Mouse (Mus musculus): ENCODE results near the gene Cept1.
"Not testable (repeated sequence)": the region's sequence is repeated elsewhere in the genome, so short reads cannot be mapped to it uniquely, and the experiment has no call there.

Cept1 gene

DNA sequence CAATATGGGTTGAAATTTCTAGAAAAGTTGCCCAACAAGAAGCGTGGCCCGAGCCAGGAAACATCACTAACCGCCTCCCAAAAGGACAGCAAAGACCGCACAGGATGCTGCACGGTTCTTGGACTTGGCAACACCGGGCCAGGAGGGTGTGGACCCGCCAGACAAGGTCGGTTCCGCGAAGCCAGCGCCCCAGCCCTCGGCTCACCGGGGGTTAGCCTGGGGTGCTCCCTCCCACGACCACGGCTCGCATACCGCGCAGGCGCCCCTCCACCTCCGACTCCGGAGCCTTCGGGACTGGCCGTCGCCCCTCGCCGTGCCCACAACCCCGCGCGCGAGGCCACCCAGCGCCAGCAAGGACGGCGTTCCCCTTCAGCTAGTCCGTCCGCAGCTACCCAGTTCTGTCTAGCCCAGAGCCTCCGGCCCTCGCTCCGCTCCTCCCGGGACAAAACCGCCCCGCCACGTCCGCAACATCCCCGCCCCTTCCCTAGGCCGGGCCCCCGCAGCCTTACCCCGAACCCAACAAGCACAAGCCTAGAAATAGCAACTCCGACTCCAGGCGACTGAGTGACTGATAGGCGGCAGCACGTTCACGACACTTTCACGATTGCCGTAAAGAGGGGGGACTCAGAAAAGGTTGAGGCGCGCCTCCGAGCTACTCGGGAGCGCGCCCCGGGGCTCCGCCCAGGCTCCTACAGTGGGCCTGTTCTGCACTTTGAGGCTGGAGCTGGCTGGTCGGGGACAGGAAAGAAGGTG, at the start of gene Cept1, which contains the start of gene Dram2:
TSS of gene Cept1 (minus strand) at position 632 of the 753 bp plus-strand sequence.
TSS of gene Dram2 (plus strand) at position 628 of the 753 bp plus-strand sequence.
- POLR2A ChIA-PET, result interaction anchor here (0.6 to 3.9 kb wide), 55 partner anchors 8 to 843 kb away, joined by 3 to 43 read pairs (median 4); partner anchors contain the start of genes Lrif1 (in 3 of the 4), Wdr77 (in 3 of the 4), Atp5f1 (in 1 of the 4) and Inka2 (in 1 of the 4)
- CTCF ChIA-PET, result no interaction called here

DNA sequence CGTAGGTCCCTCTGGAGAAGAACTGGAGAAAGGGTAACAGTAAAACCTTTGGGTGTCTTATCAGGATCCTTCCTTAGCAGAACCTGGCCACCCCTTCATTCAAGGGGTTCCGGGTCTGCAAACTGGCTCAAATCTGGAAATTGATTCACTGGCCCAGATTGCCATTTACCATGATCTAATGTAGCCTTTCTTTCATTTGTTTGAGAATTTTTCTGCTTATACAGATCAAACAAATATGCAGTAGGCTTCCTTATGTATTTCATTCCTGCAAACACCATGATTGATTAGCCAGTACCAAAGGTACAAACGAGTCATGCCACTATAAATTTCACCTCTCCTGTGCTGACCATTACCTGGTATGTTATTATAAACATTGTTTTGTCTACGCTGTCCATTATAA, 46.0 kb upstream of the Cept1 start:
- POLR2A ChIA-PET, CTCF ChIA-PET: not testable (repeated sequence)

DNA sequence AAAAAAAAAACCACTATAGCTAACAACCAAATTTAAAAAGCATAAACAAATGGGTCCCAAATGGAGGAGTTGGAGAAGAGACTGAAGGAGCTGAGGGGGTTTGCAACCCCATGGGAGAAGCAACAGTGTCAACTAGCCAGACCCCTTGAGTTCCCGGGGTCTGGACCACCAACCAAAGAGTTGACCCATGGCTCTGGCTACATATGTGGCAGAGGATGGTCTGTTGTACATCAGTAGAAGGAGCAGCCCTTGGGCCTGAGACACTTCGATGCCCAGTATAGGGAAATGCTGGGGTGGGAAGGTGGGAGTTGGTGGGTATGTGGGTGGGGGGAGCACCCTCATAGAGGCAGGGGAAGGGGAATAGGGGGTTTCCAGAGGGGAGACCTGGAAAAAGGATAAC, 31.7 kb upstream of the Cept1 start:
- CTCF ChIA-PET, result no interaction called here
- POLR2A ChIA-PET, result no interaction called here

DNA sequence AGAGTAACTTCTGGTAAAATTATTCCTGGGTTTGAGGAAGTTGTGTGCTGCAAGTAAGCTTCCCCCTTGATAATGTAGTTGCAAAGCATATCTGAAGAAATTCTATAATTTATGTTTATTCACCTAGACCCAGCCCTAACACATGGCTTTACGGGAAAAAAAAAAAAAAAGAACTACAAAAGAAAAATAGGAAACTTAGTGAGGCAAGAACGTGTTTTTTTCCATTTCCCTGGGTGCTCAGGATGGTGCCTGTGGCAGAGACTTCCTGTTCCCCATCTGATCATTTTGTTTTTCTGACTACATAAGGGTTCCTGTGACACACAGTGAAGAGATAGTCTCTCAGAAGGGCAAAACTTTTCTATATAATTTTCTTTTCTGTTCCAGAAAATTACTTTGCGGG, 25.6 kb upstream of the Cept1 start:
- ChIA-PET CTCF (interaction anchor here in 1 of 4 experiments (0.6 kb wide), 1 partner anchor 311 kb away, joined by 5 read pairs; no protein-coding TSS in a partner anchor), POLR2A (no interaction called here)

DNA sequence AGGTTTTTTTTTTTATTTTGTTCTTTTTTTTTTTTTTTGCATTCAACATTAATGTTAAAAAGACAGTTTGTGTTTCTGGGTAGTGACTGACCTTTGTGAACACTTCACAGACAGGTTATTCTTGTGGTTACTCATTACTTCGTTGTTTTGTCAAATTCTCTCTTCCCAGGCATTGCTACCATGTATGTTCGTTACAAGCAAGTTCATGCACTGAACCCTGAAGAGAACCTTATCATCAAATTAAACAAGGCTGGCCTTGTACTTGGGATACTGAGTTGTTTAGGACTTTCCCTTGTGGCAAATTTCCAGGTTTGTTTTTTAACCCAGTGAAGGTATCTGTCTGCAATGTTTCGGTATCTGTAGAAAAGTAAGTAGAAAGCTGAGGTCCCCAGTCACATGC, 18.3 kb upstream of the Cept1 start:
- CTCF ChIA-PET, result no interaction called here
- POLR2A ChIA-PET, result interaction anchor here in 1 of 4 experiments (0.6 kb wide), 2 partner anchors 1474 to 1550 kb away, joined by 3 read pairs; no protein-coding TSS in a partner anchor

DNA sequence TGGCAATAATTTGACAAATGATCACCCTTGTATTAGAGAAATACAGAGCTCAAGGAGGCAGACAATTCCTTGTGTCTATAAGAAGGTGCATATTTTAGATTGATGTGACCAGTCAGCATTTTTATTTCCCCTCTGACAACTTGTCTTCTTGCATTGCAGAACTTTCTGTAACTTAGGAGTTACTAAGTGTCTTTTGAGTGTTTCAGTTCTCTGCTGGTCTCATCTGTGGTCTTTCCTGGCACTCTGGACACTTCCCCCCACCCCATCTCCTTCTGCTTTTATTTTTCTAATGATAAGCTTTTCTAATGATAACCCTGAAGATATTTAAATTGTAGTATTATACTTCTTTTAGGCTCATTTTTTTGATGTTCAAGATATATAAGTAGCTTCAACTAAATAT, 10.7 kb upstream of the Cept1 start:
- POLR2A ChIA-PET, result interaction anchor here in 2 of 4 experiments (3.8 to 4.4 kb wide), 2 partner anchors 10 to 11 kb away, joined by 19 to 21 read pairs; partner anchors contain the start of genes Cept1 (in 2 of the 2) and Dram2 (in 2 of the 2)
- CTCF ChIA-PET, result no interaction called here

DNA sequence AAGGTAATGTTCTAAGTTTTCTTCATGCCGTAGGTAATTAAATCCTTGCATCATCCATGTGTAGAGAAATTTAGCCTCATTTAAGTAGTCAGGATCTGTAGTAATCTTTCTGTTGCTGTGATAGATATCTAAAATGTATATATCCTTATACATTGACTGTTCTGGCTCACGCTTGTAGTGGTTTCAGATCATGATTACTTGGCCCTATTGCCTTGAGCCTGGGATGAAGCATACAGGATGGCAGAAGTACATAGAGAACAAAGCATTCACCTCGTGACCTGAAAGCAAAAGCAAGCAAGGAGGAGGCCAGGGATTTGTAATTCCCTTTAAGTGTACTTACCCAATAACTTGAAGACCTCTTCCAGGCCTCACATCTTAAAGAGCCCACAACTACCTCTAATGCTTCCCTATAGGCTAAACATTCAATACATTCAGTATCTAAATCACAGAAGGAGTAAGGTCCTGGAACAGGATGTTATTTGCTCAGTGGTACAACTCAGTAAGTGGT, 8.2 kb upstream of the Cept1 start:
- CTCF ChIA-PET, result no interaction called here
- POLR2A ChIA-PET, result no interaction called here

DNA sequence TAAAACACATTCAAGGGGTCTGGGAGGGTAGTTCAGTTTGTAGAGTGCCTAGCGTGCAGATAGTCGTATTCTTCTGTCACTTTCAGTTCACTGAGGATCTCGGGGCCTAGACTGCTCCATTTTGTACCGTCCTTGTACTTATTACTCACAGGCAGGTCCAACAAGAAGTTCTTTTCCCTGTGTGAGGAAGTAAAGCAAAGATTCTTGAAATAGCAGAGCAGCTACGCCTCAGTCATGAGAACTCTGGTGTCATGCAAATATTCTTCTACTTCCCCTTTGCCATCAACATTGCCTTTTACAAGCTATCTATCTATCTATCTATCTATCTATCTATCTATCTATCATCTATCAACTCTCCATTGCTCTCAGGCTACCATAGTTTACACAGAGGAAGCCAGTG, 5.8 kb upstream of the Cept1 start:
- ChIA-PET POLR2A (interaction anchor here in 2 of 4 experiments (1.0 to 1.2 kb wide), 2 partner anchors 13 to 168 kb away, joined by 3 to 4 read pairs; no protein-coding TSS in a partner anchor), CTCF (no interaction called here)

DNA sequence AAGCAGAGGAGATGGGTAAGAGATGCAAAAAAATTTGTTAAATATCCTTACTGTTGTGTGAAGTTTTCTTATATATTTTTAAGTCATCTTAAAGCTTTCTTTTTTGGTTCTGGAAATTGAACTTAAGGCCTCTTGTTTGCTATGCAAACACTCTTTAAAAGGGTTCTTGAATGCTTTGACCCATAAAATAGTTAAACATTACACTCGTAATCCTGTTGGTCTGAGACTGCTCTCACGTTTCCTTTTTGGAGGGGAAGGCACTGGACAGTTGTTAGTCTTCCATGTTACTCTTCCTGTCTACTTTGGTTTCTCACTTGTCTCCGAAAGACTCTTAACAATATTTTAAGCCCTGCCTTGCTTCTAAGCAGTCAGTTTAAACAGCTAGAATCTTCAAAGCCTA, 1.4 kb upstream of the Cept1 start:
- ChIA-PET CTCF (no interaction called here), POLR2A (interaction anchor here in 2 of 4 experiments (0.9 to 3.9 kb wide), 15 partner anchors 9 to 784 kb away, joined by 3 to 43 read pairs (median 12); partner anchors contain the start of genes Lrif1 (in 1 of the 2) and Rbm15 (in 1 of the 2))

DNA sequence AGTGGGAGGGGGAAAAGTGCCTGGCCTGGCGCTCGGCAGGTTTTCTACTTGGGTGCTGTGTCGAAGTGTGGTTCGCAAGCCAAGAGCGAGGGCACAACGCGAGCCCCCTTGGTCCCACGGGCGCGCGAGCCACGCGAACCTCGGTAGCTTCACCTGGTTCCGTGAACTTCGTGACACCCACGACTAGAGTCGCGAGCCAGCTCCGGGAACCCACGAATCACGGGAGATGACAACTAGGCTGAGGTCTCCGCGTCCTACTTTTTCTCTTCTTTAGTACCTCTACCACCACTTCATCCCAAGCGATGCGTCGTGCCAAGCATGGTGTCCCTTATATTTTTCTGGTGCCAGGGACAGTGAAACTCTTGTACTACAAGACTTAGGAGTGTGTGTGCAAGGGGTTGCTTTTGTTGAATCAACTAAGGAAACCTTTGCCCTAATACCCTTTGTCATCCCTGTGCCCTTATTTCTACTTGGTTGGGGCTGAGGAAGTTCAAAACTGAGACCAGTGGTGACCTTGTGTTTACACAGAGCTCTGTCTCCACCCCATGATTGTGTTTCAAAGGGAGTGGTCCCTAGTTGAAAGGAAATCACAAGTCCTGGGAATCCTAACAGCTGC, 430 bp upstream of the Cept1 start:
- POLR2A ChIA-PET, result interaction anchor here (0.5 to 3.9 kb wide), 63 partner anchors 9 to 1736 kb away, joined by 3 to 43 read pairs (median 4); partner anchors contain the start of genes Lrif1 (in 3 of the 4), Wdr77 (in 3 of the 4), Atp5f1 (in 1 of the 4) and Inka2 (in 1 of the 4)
- CTCF ChIA-PET, result no interaction called here

DNA sequence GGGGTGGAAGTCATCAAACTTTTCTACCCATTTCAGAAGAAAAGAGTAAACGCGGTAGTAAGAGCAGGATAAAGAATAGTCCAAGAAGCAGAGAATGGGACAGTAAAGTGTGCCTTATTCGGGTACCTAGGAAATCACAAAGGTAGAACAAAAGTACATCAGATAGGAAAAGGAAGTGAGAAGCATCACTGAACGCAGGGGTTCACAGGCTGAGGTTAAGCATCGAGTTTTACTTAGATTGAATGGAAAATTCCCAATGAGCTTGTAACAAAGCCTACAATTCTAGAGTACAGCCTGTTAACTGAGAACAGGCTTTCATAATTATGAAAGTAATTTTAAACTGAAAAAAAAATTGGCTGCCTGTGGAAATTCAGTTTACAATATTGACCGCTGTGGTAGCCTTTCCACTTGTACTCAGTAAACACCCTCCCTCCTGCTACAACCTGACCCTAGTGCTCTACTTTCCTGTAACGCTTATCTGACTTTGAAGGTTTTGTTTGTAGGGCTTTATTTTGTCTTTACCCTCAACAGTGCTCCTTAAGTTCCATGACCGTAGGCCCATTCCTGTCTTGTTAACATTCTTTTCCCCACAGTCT, 2.8 kb downstream of the Cept1 start:
- POLR2A ChIA-PET, result interaction anchor here in 1 of 4 experiments (1.2 kb wide), 1 partner anchor 9 kb away, joined by 3 read pairs; no protein-coding TSS in a partner anchor
- CTCF ChIA-PET, result no interaction called here

DNA sequence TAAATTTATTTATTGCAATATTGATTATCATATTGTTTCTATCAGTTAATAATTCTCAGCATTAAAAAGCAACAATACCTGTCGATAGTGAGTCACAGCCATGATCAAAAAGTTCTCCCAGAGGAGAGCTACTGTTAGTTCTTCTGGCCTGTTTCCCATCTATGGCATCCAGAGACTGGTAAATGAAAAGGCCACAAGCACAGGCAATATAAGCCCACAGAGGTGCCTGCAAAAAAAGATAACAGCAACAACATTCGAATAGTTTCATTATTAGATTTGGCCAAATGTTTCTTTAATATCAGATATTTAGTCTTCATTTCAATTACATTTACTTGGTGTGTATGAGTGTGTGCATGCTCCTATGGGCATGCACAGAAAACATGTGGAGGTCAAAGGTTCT, 14.3 kb downstream of the Cept1 start:
- ChIA-PET CTCF (no interaction called here), POLR2A (interaction anchor here in 1 of 4 experiments (1.6 kb wide), 1 partner anchor 14 kb away, joined by 7 read pairs; the partner anchor contains the start of genes Cept1 and Dram2)

DNA sequence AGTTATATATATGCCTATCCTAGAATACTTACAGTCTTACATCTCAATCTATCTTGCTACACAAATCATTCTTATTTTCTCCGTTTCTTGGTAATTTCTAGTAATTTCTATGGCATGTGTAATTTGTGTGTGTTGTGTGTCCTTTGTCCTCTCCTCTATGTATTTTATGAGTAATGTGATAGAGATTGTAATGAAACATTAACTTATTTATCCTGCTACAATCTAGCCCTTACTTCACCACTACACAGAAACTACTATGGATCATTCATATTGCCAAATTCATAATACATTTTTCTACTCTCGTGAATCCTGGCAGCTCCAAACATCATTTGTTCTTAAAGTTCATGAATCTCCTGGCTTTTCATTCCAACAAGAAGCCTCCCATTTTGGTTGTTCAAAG, 19.6 kb downstream of the Cept1 start:
- POLR2A ChIA-PET, result interaction anchor here in 1 of 4 experiments (3.4 kb wide), 1 partner anchor 20 kb away, joined by 16 read pairs; the partner anchor contains the start of genes Cept1 and Dram2
- CTCF ChIA-PET, result no interaction called here

DNA sequence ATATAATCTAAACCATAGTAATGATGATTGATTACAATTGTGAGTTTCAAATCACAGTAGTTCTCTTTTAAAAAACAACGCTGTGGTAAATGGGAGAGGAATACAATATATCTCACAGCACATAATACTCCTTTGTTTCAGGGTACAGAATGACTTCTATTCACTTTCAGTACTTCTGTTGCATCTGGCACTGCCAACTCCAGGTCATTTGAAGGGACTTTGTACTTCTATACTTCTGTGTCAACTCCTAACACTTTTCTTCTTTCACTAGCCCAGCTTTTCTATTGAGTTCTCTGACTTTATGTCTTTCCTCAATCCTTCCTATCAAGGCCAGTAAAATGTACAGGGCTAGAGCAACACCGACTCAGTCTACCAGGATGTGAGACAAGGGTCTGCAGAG, 21.2 kb downstream of the Cept1 start:
- ChIA-PET POLR2A (interaction anchor here in 2 of 4 experiments (0.6 to 3.4 kb wide), 3 partner anchors 10 to 34 kb away, joined by 3 to 16 read pairs (median 5); partner anchors contain the start of genes Cept1 (in 1 of the 2) and Dram2 (in 1 of the 2)), CTCF (no interaction called here)

DNA sequence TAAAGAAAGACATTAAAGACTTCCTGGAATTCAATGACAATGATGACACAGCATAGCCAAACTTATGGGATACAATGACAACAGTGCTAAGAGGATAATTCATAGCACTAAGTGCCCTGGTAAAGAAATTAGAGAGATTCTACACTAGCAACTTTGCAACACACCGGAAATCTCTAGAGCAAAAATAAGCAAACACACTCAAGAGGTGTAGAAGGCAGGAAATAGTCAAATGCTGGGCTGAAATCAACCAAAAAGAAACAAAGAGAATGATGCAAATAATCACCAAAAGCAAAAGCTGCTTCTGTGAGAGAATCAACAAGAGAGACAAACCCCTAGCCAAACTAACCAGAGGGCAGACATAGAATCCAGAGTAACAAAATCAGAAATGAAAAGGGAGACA, 24.9 kb downstream of the Cept1 start:
- CTCF ChIA-PET, result no interaction called here
- POLR2A ChIA-PET, result no interaction called here

DNA sequence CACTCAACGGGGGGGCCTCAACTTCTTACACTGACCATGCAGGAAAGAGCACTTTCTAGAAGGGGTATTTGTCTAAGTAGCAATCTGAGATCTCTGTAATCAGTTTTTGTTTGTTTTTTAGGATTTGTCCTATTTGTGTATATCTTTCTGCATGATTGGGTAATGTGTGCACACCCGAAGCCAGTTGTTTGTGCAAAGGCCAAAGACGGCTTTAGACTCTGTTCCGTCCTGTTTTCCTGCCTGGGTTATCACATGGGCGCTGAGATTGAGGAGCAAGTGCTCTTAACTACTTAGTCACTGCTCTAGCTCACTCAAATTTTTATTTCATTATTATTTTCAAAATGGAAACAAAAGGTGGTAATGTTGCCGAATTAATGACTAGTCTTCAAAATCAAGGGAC, 32.6 kb downstream of the Cept1 start:
- POLR2A ChIA-PET, result no interaction called here
- CTCF ChIA-PET, result no interaction called here

DNA sequence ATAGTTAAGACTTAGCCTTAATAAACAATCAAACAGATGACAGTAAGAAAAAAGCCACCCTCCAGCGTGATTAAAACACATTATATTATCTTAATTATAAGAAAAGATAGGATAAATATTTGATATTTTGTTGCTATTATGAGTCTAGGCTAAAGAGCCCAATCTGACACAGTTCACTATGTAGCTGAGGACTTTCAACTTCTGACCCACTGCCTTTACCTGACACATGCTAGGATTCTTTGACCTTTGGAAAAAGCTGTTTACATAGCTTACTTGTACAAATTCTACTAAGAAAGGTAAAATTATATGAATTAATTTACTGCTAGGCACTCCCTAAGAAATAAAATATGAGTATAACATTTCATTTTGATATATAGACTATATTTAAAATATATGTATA, 36.9 kb downstream of the Cept1 start:
- CTCF ChIA-PET, result no interaction called here
- POLR2A ChIA-PET, result interaction anchor here in 3 of 4 experiments (0.6 to 1.0 kb wide), 3 partner anchors 27 to 208 kb away, joined by 3 to 5 read pairs (median 3); partner anchors contain the start of genes Cept1 (in 1 of the 3) and Dram2 (in 1 of the 3)

DNA sequence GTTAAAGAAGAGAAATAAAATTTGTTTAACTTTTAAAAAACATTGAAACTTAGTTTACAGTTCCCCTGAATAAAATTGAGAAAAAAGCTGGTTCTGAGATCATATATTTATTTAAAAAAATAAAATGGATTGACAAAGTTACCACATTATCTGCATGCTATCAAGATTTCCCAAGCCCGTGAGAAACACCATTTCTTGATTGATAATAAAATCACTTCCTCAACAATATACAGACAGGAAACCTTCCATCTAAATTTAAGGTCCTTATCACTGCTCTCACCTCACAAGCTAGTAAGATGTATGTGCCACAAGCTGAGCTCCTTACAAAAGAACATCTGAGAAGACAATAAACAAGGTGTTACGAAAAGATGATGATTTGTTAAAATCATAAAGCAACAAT, 44.7 kb downstream of the Cept1 start:
- CTCF ChIA-PET, result no interaction called here
- POLR2A ChIA-PET, result no interaction called here

DNA sequence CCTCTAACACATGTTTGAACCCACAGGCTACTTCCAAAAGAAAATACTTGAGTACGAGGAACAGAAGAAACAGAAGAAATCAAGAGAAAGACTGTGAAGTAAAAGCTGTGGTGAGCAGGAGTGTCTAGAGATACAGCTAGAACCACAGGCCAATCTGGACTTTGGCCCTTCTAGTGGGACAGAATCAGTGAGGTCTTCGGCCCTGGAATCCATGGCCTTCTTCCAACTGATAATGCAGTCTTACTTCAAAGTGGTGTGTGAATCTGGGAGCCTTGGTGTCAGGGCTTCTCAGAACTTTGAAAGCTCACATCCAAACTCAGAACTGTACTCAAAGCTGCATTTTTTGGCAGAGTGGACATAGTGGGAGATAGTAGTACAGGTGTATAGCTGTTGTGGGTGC, 47.1 kb downstream of the Cept1 start:
- CTCF ChIA-PET, result no interaction called here

More for the DNA sequence above, 47.1 kb downstream of the Cept1 start:
- POLR2A ChIA-PET, result interaction anchor here in 2 of 4 experiments (0.6 to 1.3 kb wide), 2 partner anchors 18 to 541 kb away, joined by 3 read pairs; partner anchors contain the start of genes Dennd2d (in 1 of the 2) and Wdr77 (in 1 of the 2)

All from embryonic stem cell, embryonic (primary cell).